Comparison of ENCODE assay signal across 1 mouse cellular context in genomic region chr10:128625287-128625894, GRCm38 (mm10).
TF ChIP-seq lines count a peak whose summit lies in the region.

No protein-coding gene starts in this region.

TF ChIP-seq in MEL, 35 proteins besides CTCF, POLR2A, EP300 and RAD21:
- no peak for TF ChIP-seq MYB (IDR thresholded peaks at IDR 0.05; ENCODE audit: low read depth, low read length)
- no peak for TF ChIP-seq ZKSCAN1 (IDR thresholded peaks at IDR 0.05; ENCODE audit: low read depth, low read length)
- no peak for TF ChIP-seq SMC3 (IDR thresholded peaks at IDR 0.05; ENCODE audit: low read depth, low read length)
- no peak for TF ChIP-seq ZC3H11A (IDR thresholded peaks at IDR 0.05; ENCODE audit: low read depth, low read length)
- peak; percentile 96; the same call in 1 of the 2 replicates for TF ChIP-seq ZMIZ1 (IDR thresholded peaks at IDR 0.05; ENCODE audit: low read depth, low read length)
- no peak for TF ChIP-seq MAX (IDR thresholded peaks at IDR 0.05; ENCODE audit: low read length)
- no peak for TF ChIP-seq MYC (IDR thresholded peaks at IDR 0.05; ENCODE audit: low read depth, low read length)
- TF ChIP-seq USF2 (IDR thresholded peaks at IDR 0.05; ENCODE audit: borderline replicate concordance in 1 of 2, insufficient read depth in 1 of 2, low read depth in 1 of 2, low read length in 2 of 2): no peak
- no peak for TF ChIP-seq GABPA (IDR thresholded peaks at IDR 0.05; ENCODE audit: low read depth, low read length)
- peak; percentile 90 for TF ChIP-seq NELFE (IDR thresholded peaks at IDR 0.05; ENCODE audit: low read depth, low read length)
- TF ChIP-seq MEF2A (IDR thresholded peaks at IDR 0.05; ENCODE audit: extremely low read depth, insufficient replicate concordance, low read depth, low read length, poor library complexity, severe bottlenecking): no peak
- peak; percentile 74; the same call in 1 of the 2 replicates for TF ChIP-seq GATA1 (IDR thresholded peaks at IDR 0.05; ENCODE audit: low read depth, low read length)
- TF ChIP-seq RCOR1 (IDR thresholded peaks at IDR 0.05; ENCODE audit: low read depth, low read length): no peak; the same call in 1 of the 2 replicates
- TF ChIP-seq TBP (IDR thresholded peaks at IDR 0.05; ENCODE audit: low read depth, low read length): peak; percentile 96
- TF ChIP-seq TAL1 (IDR thresholded peaks at IDR 0.05; ENCODE audit: low read length): no peak
- TF ChIP-seq SIN3A (IDR thresholded peaks at IDR 0.05; ENCODE audit: low read length): no peak; the same call in none of the 2 replicates
- no peak for TF ChIP-seq MAZ (IDR thresholded peaks at IDR 0.05; ENCODE audit: low read depth, low read length)
- no peak for TF ChIP-seq POLR2AphosphoS5 (IDR thresholded peaks at IDR 0.05; ENCODE audit: borderline replicate concordance, low read depth, low read length)
- TF ChIP-seq POLR2AphosphoS2 (IDR thresholded peaks at IDR 0.05; ENCODE audit: low read length): peak; percentile 97
- no peak for TF ChIP-seq CHD2 (IDR thresholded peaks at IDR 0.05; ENCODE audit: low read length)
- TF ChIP-seq E2F4 (IDR thresholded peaks at IDR 0.05; ENCODE audit: borderline replicate concordance, low read depth, low read length): no peak
- TF ChIP-seq KAT2A (conservative IDR thresholded peaks at IDR 0.05; ENCODE audit: low read depth, low read length): no peak
- no peak for TF ChIP-seq ETS1 (IDR thresholded peaks at IDR 0.05; ENCODE audit: low read depth, low read length)
- TF ChIP-seq CHD1 (IDR thresholded peaks at IDR 0.05; ENCODE audit: low read depth, low read length): peak; percentile 90; the same call in 1 of the 2 replicates
- no peak for TF ChIP-seq USF1 (IDR thresholded peaks at IDR 0.05; ENCODE audit: low read depth, low read length)
- no peak for TF ChIP-seq JUND (IDR thresholded peaks at IDR 0.05; ENCODE audit: low read depth, low read length)
- no peak for TF ChIP-seq BHLHE40 (IDR thresholded peaks at IDR 0.05; ENCODE audit: borderline replicate concordance, low read depth, low read length)
- no peak for TF ChIP-seq MAFK (IDR thresholded peaks at IDR 0.05; ENCODE audit: borderline replicate concordance, low read depth, low read length)
- TF ChIP-seq ELF1 (IDR thresholded peaks at IDR 0.05; ENCODE audit: low read depth, low read length): no peak
- peak; percentile 70; the same call in 1 of the 2 replicates for TF ChIP-seq HCFC1 (IDR thresholded peaks at IDR 0.05; ENCODE audit: low read depth, low read length)
- TF ChIP-seq TCF12 (IDR thresholded peaks at IDR 0.05; ENCODE audit: low read depth, low read length): peak; percentile 29; the same call in 1 of the 2 replicates
- TF ChIP-seq UBTF (IDR thresholded peaks at IDR 0.05; ENCODE audit: borderline replicate concordance, insufficient read depth, low read depth, low read length): no peak
- peak; percentile 34 for TF ChIP-seq MXI1 (IDR thresholded peaks at IDR 0.05; ENCODE audit: low read depth, low read length)
- no peak for TF ChIP-seq ZNF384 (IDR thresholded peaks at IDR 0.05; ENCODE audit: low read depth, low read length)
- no peak for TF ChIP-seq NRF1 (IDR thresholded peaks at IDR 0.05; ENCODE audit: insufficient read depth, low read depth, low read length, poor library complexity, severe bottlenecking)
